Mouse (Mus musculus): ENCODE data around the gene 2610044O15Rik8.
"Not testable (repeated sequence)": the region's sequence is repeated elsewhere in the genome, so short reads cannot be mapped to it uniquely, and the experiment has no call there.

Gene 2610044O15Rik8

GRCm38 (mm10) chr8:129234027-129234733 is at the start of gene 2610044O15Rik8:
Gene 2610044O15Rik8 (minus strand): TSS chr8:129234406.
- peak; percentile 52 for DNase-seq (ENCODE audit: low read depth)

- no peak for DNase-seq (ENCODE audit: low read depth)
Observed at GRCm38 (mm10) chr8:129265918-129266317, 31.7 kb upstream of the 2610044O15Rik8 start.

- no peak for DNase-seq (ENCODE audit: low read depth)
Observed at GRCm38 (mm10) chr8:129264296-129264695, 30.1 kb upstream of the 2610044O15Rik8 start.

- DNase-seq (ENCODE audit: low read depth): not testable (repeated sequence)
Observed at GRCm38 (mm10) chr8:129263211-129263927, 29.2 kb upstream of the 2610044O15Rik8 start.

- DNase-seq (ENCODE audit: low read depth): peak; percentile 2
Observed at GRCm38 (mm10) chr8:129233664-129234026, 561 bp downstream of the 2610044O15Rik8 start.

Data from c-Kit-positive CD71-negative TER-119-negative erythroid progenitor cells, embryonic 14.5 days (primary cell).